Mouse (Mus musculus): ENCODE results near the gene Cdc42ep2. TPM values are rescaled to one million over a fixed set of nuclear protein-coding genes. Genes with fewer than 3 reads are reported as not detected.

Cdc42ep2 gene
- total and polyA plus RNA-seq, 3 experiments = 1.1 to 1.7 TPM; not detected in 1

DNA sequence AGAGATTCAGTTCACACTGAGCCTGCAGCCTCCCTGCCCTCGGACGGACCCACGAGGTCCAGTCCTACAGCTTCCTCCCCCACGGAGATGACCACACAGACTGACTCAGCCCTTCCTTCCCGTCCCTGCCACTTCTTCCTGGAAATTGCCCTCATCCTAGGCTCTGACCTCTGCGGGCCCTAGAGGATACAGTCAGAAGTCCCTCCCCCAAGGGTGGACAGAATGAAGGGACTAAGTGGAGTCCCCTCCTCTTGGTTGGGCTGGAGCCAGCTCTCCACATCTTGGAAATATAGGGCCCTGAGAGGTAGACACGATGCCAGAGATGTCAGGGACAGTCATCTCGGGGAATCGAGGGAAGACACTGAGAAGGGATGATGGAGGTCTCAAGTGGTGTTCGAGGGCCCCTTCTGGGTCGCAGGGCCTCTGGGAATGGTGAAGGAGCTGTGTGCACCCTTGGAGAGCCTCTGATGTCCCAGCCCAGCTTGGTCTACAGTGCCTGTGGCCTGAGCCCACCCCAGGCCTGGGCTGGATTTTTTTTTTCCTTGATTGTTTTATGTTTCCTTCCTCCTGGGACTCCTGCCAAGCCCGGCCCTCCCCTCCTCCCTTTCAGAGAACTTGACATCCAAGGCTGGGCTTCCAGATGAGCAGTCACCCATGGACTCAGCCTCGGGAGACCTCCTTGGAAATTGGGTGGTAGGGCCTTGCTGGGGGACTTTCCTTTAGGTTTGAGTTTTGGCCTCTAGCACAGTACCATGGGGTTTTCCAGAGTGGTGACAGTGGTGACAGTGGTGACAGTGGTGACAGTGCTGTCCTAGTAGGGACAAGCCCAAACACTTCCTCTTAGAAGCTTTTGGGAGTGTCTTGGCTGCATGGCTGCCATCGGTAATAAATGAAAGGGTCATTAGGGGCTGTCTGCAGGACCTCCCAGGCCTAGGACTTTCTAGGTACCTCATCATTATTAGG lies 5.3 kb upstream of the Cdc42ep2 start:
- Histone ChIP-seq H3K9me3 (replicated peaks; ENCODE audit: insufficient read depth, low read length) (no peaks in the 10 kb centered on the region), H3K4me1 (ENCODE audit: control insufficient read depth in 1 of 2, insufficient read depth in 2 of 2, low read length in 2 of 2) (no peaks in the 10 kb centered on the region; a peak in 1 of 4 replicates), H3K36me3 (ENCODE audit: control insufficient read depth in 1 of 2, insufficient read depth in 2 of 2, low read length in 2 of 2) (peaks cover 0 to 2% of the 10 kb centered on the region in 2 experiments; a peak in 2 of 4 replicates), H3K4me3 (ENCODE audit: control insufficient read depth in 1 of 2, insufficient read depth in 1 of 2, low read depth in 2 of 2, low read length in 2 of 2) (no peak overlapping the region), H3K27me3 (ENCODE audit: control insufficient read depth in 1 of 2, insufficient read depth in 2 of 2, low read length in 2 of 2) (no peaks in the 10 kb centered on the region), H3K79me2 (ENCODE audit: control insufficient read depth, insufficient read depth, low read length, poor library complexity) (no peaks in the 10 kb centered on the region), H3K9ac (ENCODE audit: control insufficient read depth, low read depth, low read length, poor library complexity, severe bottlenecking) (no peak overlapping the region), H3K27ac (ENCODE audit: control insufficient read depth, low read depth, low read length) (no peak overlapping the region)
- TF ChIP-seq MAX (IDR thresholded peaks at IDR 0.05; ENCODE audit: low read length) = no peak
- TF ChIP-seq ZNF384 (IDR thresholded peaks at IDR 0.05; ENCODE audit: low read depth, low read length) = peak; percentile 29; the same call in 1 of the 2 replicates
- peak; percentile 25 for DNase-seq (ENCODE audit: low read depth, low spot score)

DNA sequence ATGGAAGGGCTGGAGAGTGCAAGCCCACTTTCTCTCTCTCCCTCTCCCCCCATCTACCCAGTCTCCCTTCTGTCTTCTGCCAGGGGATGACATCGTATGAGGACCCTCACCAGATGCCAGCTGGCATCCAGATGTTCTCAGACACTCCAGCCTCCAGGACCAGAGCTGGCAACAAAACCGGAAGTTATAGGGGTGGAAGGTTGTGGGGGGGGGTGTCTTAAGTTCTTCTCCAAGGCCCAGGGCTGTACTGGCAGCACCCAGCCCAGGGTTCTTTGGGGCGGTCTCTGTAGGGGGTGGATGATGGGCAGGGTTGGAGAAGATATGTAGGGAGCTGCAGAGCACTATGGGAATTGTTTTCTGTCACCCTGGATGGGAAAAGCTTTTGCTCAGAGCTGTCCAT lies 3.9 kb upstream of the Cdc42ep2 start:
- no peak for TF ChIP-seq ZMIZ1 (IDR thresholded peaks at IDR 0.05; ENCODE audit: low read depth, low read length)
- TF ChIP-seq CHD1 (IDR thresholded peaks at IDR 0.05; ENCODE audit: low read depth, low read length) = no peak
- TF ChIP-seq EP300 (IDR thresholded peaks at IDR 0.05; ENCODE audit: low read depth in 1 of 2, low read length in 2 of 2) = no peak
- no peak for TF ChIP-seq USF2 (IDR thresholded peaks at IDR 0.05; ENCODE audit: borderline replicate concordance in 1 of 2, insufficient read depth in 1 of 2, low read depth in 1 of 2, low read length in 2 of 2)
- TF ChIP-seq SMC3 (IDR thresholded peaks at IDR 0.05; ENCODE audit: low read depth, low read length) = no peak
- no peak for TF ChIP-seq KAT2A (conservative IDR thresholded peaks at IDR 0.05; ENCODE audit: low read depth, low read length)
- no peak for TF ChIP-seq NELFE (IDR thresholded peaks at IDR 0.05; ENCODE audit: low read depth, low read length)
- TF ChIP-seq ZNF384 (IDR thresholded peaks at IDR 0.05; ENCODE audit: low read depth, low read length) = no peak
- TF ChIP-seq ZKSCAN1 (IDR thresholded peaks at IDR 0.05; ENCODE audit: low read depth, low read length) = no peak
- no peak for TF ChIP-seq USF1 (IDR thresholded peaks at IDR 0.05; ENCODE audit: low read depth, low read length)
- TF ChIP-seq RCOR1 (IDR thresholded peaks at IDR 0.05; ENCODE audit: low read depth, low read length) = no peak
- TF ChIP-seq SIN3A (IDR thresholded peaks at IDR 0.05; ENCODE audit: low read length) = no peak
- no peak for TF ChIP-seq MAX (IDR thresholded peaks at IDR 0.05; ENCODE audit: low read length)
- H3K27me3 ChIP-seq (ENCODE audit: control insufficient read depth in 1 of 2, insufficient read depth in 2 of 2, low read length in 2 of 2) = no peaks in the 10 kb centered on the region
- H3K4me3 ChIP-seq (ENCODE audit: control insufficient read depth in 1 of 2, insufficient read depth in 1 of 2, low read depth in 2 of 2, low read length in 2 of 2) = no peak overlapping the region
- peaks cover 0 to 3% of the 10 kb centered on the region in 2 experiments; a peak in 2 of 4 replicates for H3K36me3 ChIP-seq (ENCODE audit: control insufficient read depth in 1 of 2, insufficient read depth in 2 of 2, low read length in 2 of 2)
- DNase-seq (ENCODE audit: low read depth, low spot score) = no peak
- H3K4me1 ChIP-seq (ENCODE audit: control insufficient read depth in 1 of 2, insufficient read depth in 2 of 2, low read length in 2 of 2) = peaks cover 2% of the 10 kb centered on the region in 2 experiments; a peak in 3 of 4 replicates
- no peaks in the 10 kb centered on the region for H3K79me2 ChIP-seq (ENCODE audit: control insufficient read depth, insufficient read depth, low read length, poor library complexity)
- no peak overlapping the region for H3K27ac ChIP-seq (ENCODE audit: control insufficient read depth, low read depth, low read length)
- H3K9me3 ChIP-seq (replicated peaks; ENCODE audit: insufficient read depth, low read length) = no peaks in the 10 kb centered on the region
- H3K9ac ChIP-seq (ENCODE audit: control insufficient read depth, low read depth, low read length, poor library complexity, severe bottlenecking) = no peak overlapping the region
